Mouse (Mus musculus) forebrain, embryonic 15.5 days (tissue): ENCODE measurements around the gene Fahd2a. TPM values are rescaled to one million over a fixed set of nuclear protein-coding genes. Genes with fewer than 3 reads are reported as not detected.

Source experiments
- ATAC-seq: fragments of 200-750 bp; cut with Nextera tagmentation; replicated peaks from 2 replicates; pipeline ENCODE4 v1.8.0; 2017; ENCODE audit warnings: mild to moderate bottlenecking, moderate TSS enrichment, moderate library complexity
- H3K27ac ChIP-seq: fragments of 300-500 bp; sonication (generic); replicated peaks from 2 replicates; pipeline ENCODE4 v1.5.1; 2015; ENCODE audit warnings: mild to moderate bottlenecking, inconsistent platforms
- H3K27me3 ChIP-seq: fragments of 300-500 bp; sonication (generic); 2 replicates; pipeline ENCODE4 v1.6.1; 2015; ENCODE audit warnings: inconsistent platforms
- H3K36me3 ChIP-seq: fragments of 300-500 bp; sonication (generic); 2 replicates; pipeline ENCODE4 v1.6.1; 2015; ENCODE audit warnings: mild to moderate bottlenecking, inconsistent platforms
- H3K4me1 ChIP-seq: fragments of 300-500 bp; sonication (generic); 2 replicates; pipeline ENCODE4 v1.6.1; 2015; ENCODE audit warnings: inconsistent platforms
- H3K4me2 ChIP-seq: fragments of 300-500 bp; sonication (generic); replicated peaks from 2 replicates; pipeline ENCODE4 v1.6.1; 2015; ENCODE audit warnings: mild to moderate bottlenecking, inconsistent platforms
- H3K4me3 ChIP-seq: fragments of 300-500 bp; sonication (generic); 2 replicates; pipeline ENCODE4 v1.5.1; 2015; ENCODE audit warnings: mild to moderate bottlenecking, inconsistent platforms
- H3K9ac ChIP-seq: fragments of 300-500 bp; sonication (generic); replicated peaks from 2 replicates; pipeline ENCODE4 v1.6.1; 2015; ENCODE audit warnings: mild to moderate bottlenecking, inconsistent platforms
- H3K9me3 ChIP-seq: fragments of 300-500 bp; sonication (generic); 2 replicates; pipeline ENCODE4 v1.6.1; 2016; ENCODE audit warnings: inconsistent platforms
- WGBS: fragments of 180-500 bp; shearing (Covaris S2); methylation state at CpG from one replicate; pipeline ENCODE4 v1.1.7; 2015; ENCODE audit warnings: mixed read lengths; 5-methylcytosine and 5-hydroxymethylcytosine counted together
- polyA plus RNA-seq: library from polyadenylated mRNA; unstranded; fragments of >200 nt; fragmentation: Nextera tagmentation; extraction: Ambion mirVana; gene quantifications from 2 replicates; pipeline ENCODE4 v1.2.1, GENCODE M21; 2015

Fahd2a gene
- polyA plus RNA-seq, 1 experiment from 2014 or later = 29.9 TPM

- no peak for ATAC-seq
- H3K27me3 ChIP-seq = no peaks in the 10 kb centered on the region
- no peak overlapping the region for H3K27ac ChIP-seq
- H3K4me2 ChIP-seq = no peak overlapping the region
- no peaks in the 10 kb centered on the region for H3K9me3 ChIP-seq
- no peaks in the 10 kb centered on the region for H3K36me3 ChIP-seq
- no peak overlapping the region for H3K9ac ChIP-seq
- H3K4me1 ChIP-seq = no peaks in the 10 kb centered on the region
- WGBS = 62% methylated on average over 10 of the region's 10 CpGs
- H3K4me3 ChIP-seq = no peak overlapping the region
These were observed 25.9 kb downstream of the Fahd2a start for GRCm38 (mm10) chr2:127418266-127418970.

GRCm38 (mm10) chr2:127416706-127417105 is 27.7 kb downstream of the Fahd2a start:
- Histone ChIP-seq H3K36me3 (no peaks in the 10 kb centered on the region), H3K4me3 (no peak overlapping the region), H3K9ac (no peak overlapping the region), H3K9me3 (no peaks in the 10 kb centered on the region), H3K27ac (no peak overlapping the region), H3K4me2 (no peak overlapping the region), H3K27me3 (no peaks in the 10 kb centered on the region), H3K4me1 (no peaks in the 10 kb centered on the region)
- no peak for ATAC-seq
- WGBS = 50% methylated on average over 3 of the region's 3 CpGs

- 74% methylated on average over 10 of the region's 10 CpGs for WGBS
- Histone ChIP-seq H3K4me1 (no peaks in the 10 kb centered on the region), H3K27ac (no peak overlapping the region), H3K27me3 (no peaks in the 10 kb centered on the region), H3K9me3 (no peaks in the 10 kb centered on the region), H3K9ac (no peak overlapping the region), H3K4me3 (no peak overlapping the region), H3K36me3 (no peaks in the 10 kb centered on the region), H3K4me2 (no peak overlapping the region)
- no peak for ATAC-seq
These were observed 28.6 kb downstream of the Fahd2a start for GRCm38 (mm10) chr2:127415806-127416205.

- no peak for ATAC-seq
- 92% methylated on average over 6 of the region's 6 CpGs for WGBS
These were observed 33.2 kb downstream of the Fahd2a start for GRCm38 (mm10) chr2:127411126-127411525.

GRCm38 (mm10) chr2:127398738-127399137 is 45.6 kb downstream of the Fahd2a start:
- H3K4me1 ChIP-seq = no peaks in the 10 kb centered on the region
- no peaks in the 10 kb centered on the region for H3K27me3 ChIP-seq
- H3K9me3 ChIP-seq = no peaks in the 10 kb centered on the region
- H3K4me3 ChIP-seq = no peak overlapping the region
- 96% methylated on average over 7 of the region's 7 CpGs for WGBS
- no peak overlapping the region for H3K27ac ChIP-seq
- no peak overlapping the region for H3K9ac ChIP-seq
- no peak for ATAC-seq
- H3K36me3 ChIP-seq = no peaks in the 10 kb centered on the region
- H3K4me2 ChIP-seq = no peak overlapping the region

More at GRCm38 (mm10) chr2:127411126-127411525, 33.2 kb downstream of the Fahd2a start:
- Histone ChIP-seq H3K4me3 (no peak overlapping the region), H3K4me2 (no peak overlapping the region), H3K36me3 (no peaks in the 10 kb centered on the region), H3K9ac (no peak overlapping the region), H3K27me3 (no peaks in the 10 kb centered on the region), H3K27ac (no peak overlapping the region), H3K4me1 (no peaks in the 10 kb centered on the region), H3K9me3 (no peaks in the 10 kb centered on the region)

GRCm38 (mm10) chr2:127394606-127395161 is 49.7 kb downstream of the Fahd2a start:
- H3K4me2 ChIP-seq = no peak overlapping the region
- H3K9ac ChIP-seq = no peak overlapping the region
- no peak overlapping the region for H3K27ac ChIP-seq
- H3K4me3 ChIP-seq = no peak overlapping the region
- 85% methylated on average over 5 of the region's 5 CpGs for whole genome bisulfite sequencing
- H3K36me3 ChIP-seq = no peaks in the 10 kb centered on the region
- no peak for ATAC-seq
- no peaks in the 10 kb centered on the region for H3K27me3 ChIP-seq
- no peaks in the 10 kb centered on the region for H3K4me1 ChIP-seq
- H3K9me3 ChIP-seq = no peaks in the 10 kb centered on the region

GRCm38 (mm10) chr2:127391323-127391722 is 53.0 kb downstream of the Fahd2a start:
- H3K36me3 ChIP-seq = no peaks in the 10 kb centered on the region
- 81% methylated on average over 3 of the region's 3 CpGs for WGBS
- H3K4me2 ChIP-seq = no peak overlapping the region
- no peak for ATAC-seq
- no peaks in the 10 kb centered on the region for H3K9me3 ChIP-seq
- H3K27me3 ChIP-seq = no peaks in the 10 kb centered on the region
- no peak overlapping the region for H3K4me3 ChIP-seq
- H3K4me1 ChIP-seq = no peaks in the 10 kb centered on the region
- no peak overlapping the region for H3K9ac ChIP-seq
- no peak overlapping the region for H3K27ac ChIP-seq

GRCm38 (mm10) chr2:127390846-127391245 is 53.5 kb downstream of the Fahd2a start:
- H3K27me3 ChIP-seq = no peaks in the 10 kb centered on the region
- H3K4me2 ChIP-seq = no peak overlapping the region
- no peaks in the 10 kb centered on the region for H3K4me1 ChIP-seq
- H3K27ac ChIP-seq = no peak overlapping the region
- H3K9ac ChIP-seq = no peak overlapping the region
- H3K36me3 ChIP-seq = no peaks in the 10 kb centered on the region
- no peak overlapping the region for H3K4me3 ChIP-seq
- 57% methylated on average over 4 of the region's 4 CpGs for WGBS
- ATAC-seq = no peak
- H3K9me3 ChIP-seq = no peaks in the 10 kb centered on the region

- H3K4me1 ChIP-seq = no peaks in the 10 kb centered on the region
- H3K4me3 ChIP-seq = no peak overlapping the region
- no peaks in the 10 kb centered on the region for H3K36me3 ChIP-seq
- H3K9me3 ChIP-seq = no peaks in the 10 kb centered on the region
- 91% methylated on average over 3 of the region's 3 CpGs for WGBS
- H3K27ac ChIP-seq = no peak overlapping the region
- no peak overlapping the region for H3K9ac ChIP-seq
- no peaks in the 10 kb centered on the region for H3K27me3 ChIP-seq
- no peak overlapping the region for H3K4me2 ChIP-seq
- ATAC-seq = no peak
These were observed 54.0 kb downstream of the Fahd2a start for GRCm38 (mm10) chr2:127390352-127390751.

- H3K4me1 ChIP-seq = no peaks in the 10 kb centered on the region
- no peak overlapping the region for H3K4me2 ChIP-seq
- no peak overlapping the region for H3K4me3 ChIP-seq
- WGBS = 91% methylated on average over 2 of the region's 2 CpGs
- H3K36me3 ChIP-seq = no peaks in the 10 kb centered on the region
- H3K9me3 ChIP-seq = no peaks in the 10 kb centered on the region
- no peak overlapping the region for H3K27ac ChIP-seq
- H3K27me3 ChIP-seq = no peaks in the 10 kb centered on the region
- H3K9ac ChIP-seq = no peak overlapping the region
- no peak for ATAC-seq
These were observed 56.8 kb downstream of the Fahd2a start for GRCm38 (mm10) chr2:127387521-127387920.
